Mouse (Mus musculus): ENCODE measurements around the gene Prss57.

Gene Prss57

DNA sequence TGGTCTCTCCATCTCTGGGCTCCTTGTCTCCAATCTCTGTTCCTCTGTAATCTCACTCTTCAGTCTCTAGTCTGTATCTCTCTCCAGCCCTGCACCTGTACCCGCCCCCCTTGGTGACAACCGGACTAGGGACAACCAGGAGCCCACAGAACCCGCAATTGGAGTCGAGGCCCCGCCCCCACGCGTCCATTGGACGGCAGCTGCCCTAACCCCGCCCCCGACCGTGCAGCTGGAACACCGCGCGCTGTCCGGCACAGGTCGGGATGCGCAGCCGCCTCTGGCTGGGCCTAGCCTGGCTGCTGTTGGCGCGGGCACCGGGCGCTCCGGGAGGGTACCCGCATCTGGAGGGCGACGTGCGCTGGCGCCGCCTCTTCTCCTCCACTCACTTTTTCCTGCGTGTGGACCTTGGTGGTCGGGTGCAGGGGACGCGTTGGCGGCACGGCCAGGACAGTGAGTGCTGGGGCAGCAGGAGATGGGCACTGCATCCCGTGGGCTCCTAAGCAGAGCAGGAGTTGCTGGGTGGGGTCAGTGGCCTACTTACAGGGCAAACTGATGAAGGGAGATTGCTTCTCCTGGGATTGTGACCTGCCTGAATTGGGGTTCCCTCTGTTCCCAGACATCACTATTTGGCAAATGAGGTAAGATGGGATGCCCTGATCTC, 35.8 kb downstream of the Prss57 start, which contains the start of gene Fgf22:
Fgf22 (plus strand) TSS at position 221 of the 661 bp plus-strand sequence.
- Histone ChIP-seq H3K4me1 (replicated peaks; ENCODE audit: low read depth, low read length) (peaks cover 47% of the 10 kb centered on the region), H3K27me3 (ENCODE audit: insufficient read depth, low read length) (peaks cover 13% of the 10 kb centered on the region; the same call in 1 of the 2 replicates), H3K36me3 (ENCODE audit: insufficient read depth, low read length) (peaks cover 31% of the 10 kb centered on the region), H3K9me3 (ENCODE audit: low read length) (no peaks in the 10 kb centered on the region), H3K4me3 (replicated peaks; ENCODE audit: low read length) (peak within 1 kb of the TSS; percentile 77)
- no peak for TF ChIP-seq NANOG (IDR thresholded peaks at IDR 0.05; ENCODE audit: borderline replicate concordance, low read length)
- TF ChIP-seq CTCF (conservative IDR thresholded peaks at IDR 0.05; ENCODE audit: low read length) = no peak
- TF ChIP-seq POU5F1 (IDR thresholded peaks at IDR 0.05; ENCODE audit: borderline replicate concordance, low read length) = no peak

DNA sequence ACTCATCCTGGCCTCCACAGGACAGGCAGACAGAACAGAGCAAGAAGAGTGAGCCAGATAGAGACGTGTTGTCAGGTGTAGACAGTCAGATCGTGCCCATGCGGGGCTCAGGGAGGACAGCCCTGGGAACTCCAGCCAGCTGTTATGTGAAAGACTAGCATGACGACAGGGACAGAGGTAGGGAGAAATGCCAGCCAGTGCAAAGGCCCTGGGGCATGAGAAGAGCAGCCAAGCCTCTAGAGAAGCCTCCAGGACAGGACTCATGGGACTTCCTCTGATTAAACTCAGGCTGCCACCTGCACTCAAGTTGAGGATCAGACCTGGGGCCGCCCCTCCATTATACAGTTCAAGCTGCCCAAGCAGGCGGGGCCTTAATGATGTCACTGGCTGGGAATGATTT, 42.3 kb downstream of the Prss57 start:
- H3K27me3 ChIP-seq (ENCODE audit: insufficient read depth, low read length) = no peaks in the 10 kb centered on the region
- peaks cover 48% of the 10 kb centered on the region for H3K4me1 ChIP-seq (replicated peaks; ENCODE audit: low read depth, low read length)
- TF ChIP-seq CTCF (conservative IDR thresholded peaks at IDR 0.05; ENCODE audit: low read length) (no peak), POU5F1 (IDR thresholded peaks at IDR 0.05; ENCODE audit: borderline replicate concordance, low read length) (no peak), NANOG (IDR thresholded peaks at IDR 0.05; ENCODE audit: borderline replicate concordance, low read length) (no peak)
- no peak overlapping the region for H3K4me3 ChIP-seq (replicated peaks; ENCODE audit: low read length)
- no peaks in the 10 kb centered on the region for H3K9me3 ChIP-seq (ENCODE audit: low read length)
- H3K36me3 ChIP-seq (ENCODE audit: insufficient read depth, low read length) = peaks cover 18% of the 10 kb centered on the region

DNA sequence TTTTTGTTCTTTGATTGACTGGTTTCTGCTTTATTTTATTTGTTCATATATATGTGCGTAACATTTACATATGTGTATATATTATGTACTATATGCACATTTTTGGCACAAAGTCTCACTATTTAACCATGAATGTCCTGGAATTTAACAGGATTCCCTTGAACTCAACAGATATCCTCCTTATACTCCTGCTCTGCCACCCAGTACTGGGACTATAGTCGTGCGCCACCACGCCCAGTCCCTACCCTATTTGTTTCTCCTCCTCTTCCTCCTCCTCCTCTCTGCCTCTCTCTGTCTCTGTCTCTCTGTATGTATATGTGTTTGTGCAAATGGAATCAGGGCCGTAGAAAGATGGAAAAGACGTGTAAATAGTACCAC, 44.0 kb downstream of the Prss57 start:
- H3K36me3 ChIP-seq (ENCODE audit: insufficient read depth, low read length) = peaks cover 36% of the 10 kb centered on the region
- TF ChIP-seq POU5F1 (IDR thresholded peaks at IDR 0.05; ENCODE audit: borderline replicate concordance, low read length) (no peak), CTCF (conservative IDR thresholded peaks at IDR 0.05; ENCODE audit: low read length) (no peak), NANOG (IDR thresholded peaks at IDR 0.05; ENCODE audit: borderline replicate concordance, low read length) (no peak)

DNA sequence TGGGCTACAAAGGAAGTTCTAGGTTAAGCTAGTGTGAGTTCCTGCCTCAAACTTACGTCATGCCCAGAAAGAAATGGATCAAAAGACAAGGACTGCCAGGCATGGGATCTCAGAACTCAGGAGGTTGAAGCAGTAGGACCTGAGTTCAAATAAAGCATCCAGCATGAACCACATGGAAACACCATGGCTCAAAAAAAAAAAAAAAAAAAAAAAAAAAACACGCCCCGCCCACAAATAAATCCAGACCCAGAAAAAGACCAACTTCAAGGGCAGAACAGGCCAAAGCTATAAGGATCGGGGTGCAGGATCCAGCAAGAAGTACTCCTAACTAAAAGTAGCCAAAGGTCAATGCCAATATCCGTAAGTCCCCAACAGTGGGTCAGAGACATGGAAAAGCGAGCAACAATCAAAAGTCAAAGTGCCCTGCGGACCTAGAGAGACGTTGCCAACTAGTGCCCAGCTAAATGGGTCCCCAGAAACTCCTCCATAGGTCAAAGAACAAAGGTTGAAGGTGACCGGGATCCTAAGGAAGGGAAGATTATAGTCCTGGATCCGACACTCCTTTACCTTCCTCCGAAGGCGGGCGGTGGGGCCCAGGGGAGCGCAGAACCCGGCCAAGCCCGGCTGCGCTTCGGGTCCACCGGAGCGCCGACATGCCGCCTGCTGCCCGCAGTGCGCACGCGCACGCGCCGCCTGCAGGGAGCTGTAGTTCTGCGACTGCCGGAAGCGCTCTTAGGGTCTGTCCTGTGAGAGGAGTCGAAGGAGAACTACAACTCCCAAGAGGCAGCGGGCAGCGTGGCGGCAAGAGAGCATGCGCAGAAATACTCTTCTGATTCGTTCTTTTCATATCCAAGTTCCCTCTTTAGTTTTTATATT, 44.6 kb downstream of the Prss57 start, which contains the start of gene Polrmt:
Polrmt (minus strand) TSS at position 684 of the 876 bp plus-strand sequence.
- peaks cover 42% of the 10 kb centered on the region for H3K36me3 ChIP-seq (ENCODE audit: insufficient read depth, low read length)
- no peak for TF ChIP-seq CTCF (conservative IDR thresholded peaks at IDR 0.05; ENCODE audit: low read length)
- no peak for TF ChIP-seq NANOG (IDR thresholded peaks at IDR 0.05; ENCODE audit: borderline replicate concordance, low read length)
- no peak for TF ChIP-seq POU5F1 (IDR thresholded peaks at IDR 0.05; ENCODE audit: borderline replicate concordance, low read length)

More for the DNA sequence above, 44.0 kb downstream of the Prss57 start:
- peak overlapping the region; percentile 89; the same call in 1 of the 2 replicates for H3K4me3 ChIP-seq (replicated peaks; ENCODE audit: low read length)
- peaks cover 15% of the 10 kb centered on the region for H3K9me3 ChIP-seq (ENCODE audit: low read length)
- H3K27me3 ChIP-seq (ENCODE audit: insufficient read depth, low read length) = no peaks in the 10 kb centered on the region
- H3K4me1 ChIP-seq (replicated peaks; ENCODE audit: low read depth, low read length) = peaks cover 51% of the 10 kb centered on the region

DNA sequence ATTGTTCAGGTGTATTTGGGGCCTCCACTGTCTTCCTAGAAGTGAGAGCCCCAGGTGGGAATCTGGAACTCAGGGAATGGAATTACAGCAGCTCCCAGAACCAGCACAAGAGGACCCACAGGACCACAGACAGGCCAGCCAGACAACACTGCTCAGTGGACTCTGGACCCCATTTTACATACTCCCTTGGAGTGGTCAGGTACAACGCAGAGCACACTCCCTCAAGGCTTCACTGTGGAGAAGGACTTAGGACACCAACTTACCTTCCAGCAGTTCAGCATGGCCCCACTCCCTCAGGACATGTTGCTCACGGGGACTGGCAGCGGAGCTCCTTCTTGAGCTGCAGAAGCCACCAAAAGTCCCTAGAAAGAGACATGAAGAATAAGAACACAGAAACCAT, 45.4 kb downstream of the Prss57 start:
- peak overlapping the region; percentile 89 for H3K4me3 ChIP-seq (replicated peaks; ENCODE audit: low read length)
- H3K27me3 ChIP-seq (ENCODE audit: insufficient read depth, low read length) = no peaks in the 10 kb centered on the region
- TF ChIP-seq CTCF (conservative IDR thresholded peaks at IDR 0.05; ENCODE audit: low read length) = no peak
- no peak for TF ChIP-seq POU5F1 (IDR thresholded peaks at IDR 0.05; ENCODE audit: borderline replicate concordance, low read length)
- no peak for TF ChIP-seq NANOG (IDR thresholded peaks at IDR 0.05; ENCODE audit: borderline replicate concordance, low read length)
- peaks cover 49% of the 10 kb centered on the region for H3K36me3 ChIP-seq (ENCODE audit: insufficient read depth, low read length)
- peaks cover 44% of the 10 kb centered on the region for H3K4me1 ChIP-seq (replicated peaks; ENCODE audit: low read depth, low read length)
- peaks cover 28% of the 10 kb centered on the region for H3K9me3 ChIP-seq (ENCODE audit: low read length)

More for the DNA sequence above, 44.6 kb downstream of the Prss57 start, which contains the start of gene Polrmt:
- Histone ChIP-seq H3K4me3 (replicated peaks; ENCODE audit: low read length) (peak within 1 kb of the TSS; percentile 89), H3K4me1 (replicated peaks; ENCODE audit: low read depth, low read length) (peaks cover 47% of the 10 kb centered on the region), H3K27me3 (ENCODE audit: insufficient read depth, low read length) (no peaks in the 10 kb centered on the region), H3K9me3 (ENCODE audit: low read length) (peaks cover 21% of the 10 kb centered on the region)

DNA sequence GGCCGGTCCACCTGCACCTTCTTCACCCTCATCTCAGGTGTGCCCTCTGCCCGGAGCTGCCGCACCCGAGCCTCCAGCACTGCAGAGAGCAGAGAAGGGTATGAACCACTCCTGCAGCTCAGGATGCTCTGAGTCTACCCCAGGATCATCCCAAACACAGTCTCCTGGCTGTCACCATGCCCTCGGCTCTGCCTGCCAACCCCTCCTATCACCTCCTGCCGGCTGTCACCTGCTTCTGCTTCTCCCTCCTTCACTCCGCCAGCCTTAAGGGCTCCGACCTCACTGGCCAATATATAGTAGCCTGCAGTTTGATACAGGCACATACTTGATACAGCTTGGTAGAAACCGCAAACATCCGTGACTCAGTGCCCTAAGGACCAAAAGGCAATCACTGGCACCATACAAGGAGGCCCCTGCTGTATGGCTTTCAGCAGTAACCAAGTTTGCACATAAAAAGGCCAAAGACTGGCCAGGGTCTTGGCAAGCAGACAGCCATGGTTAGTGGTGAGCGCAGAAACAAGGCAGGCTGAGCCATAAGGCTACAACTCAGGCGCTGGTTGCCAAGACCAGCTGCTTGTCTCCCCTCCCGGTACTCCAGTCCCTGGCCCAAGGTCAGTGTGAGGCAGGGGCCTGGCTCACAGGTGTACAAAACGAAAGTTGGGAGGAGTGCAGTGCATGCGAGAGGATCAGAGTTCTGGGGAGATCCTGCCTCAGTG, 47.0 kb downstream of the Prss57 start:
- no peaks in the 10 kb centered on the region for H3K27me3 ChIP-seq (ENCODE audit: insufficient read depth, low read length)
- no peak for TF ChIP-seq NANOG (IDR thresholded peaks at IDR 0.05; ENCODE audit: borderline replicate concordance, low read length)
- no peak for TF ChIP-seq CTCF (conservative IDR thresholded peaks at IDR 0.05; ENCODE audit: low read length)
- TF ChIP-seq POU5F1 (IDR thresholded peaks at IDR 0.05; ENCODE audit: borderline replicate concordance, low read length) = no peak
- H3K9me3 ChIP-seq (ENCODE audit: low read length) = peaks cover 44% of the 10 kb centered on the region
- no peak overlapping the region for H3K4me3 ChIP-seq (replicated peaks; ENCODE audit: low read length)
- peaks cover 33% of the 10 kb centered on the region for H3K4me1 ChIP-seq (replicated peaks; ENCODE audit: low read depth, low read length)
- H3K36me3 ChIP-seq (ENCODE audit: insufficient read depth, low read length) = peaks cover 65% of the 10 kb centered on the region

DNA sequence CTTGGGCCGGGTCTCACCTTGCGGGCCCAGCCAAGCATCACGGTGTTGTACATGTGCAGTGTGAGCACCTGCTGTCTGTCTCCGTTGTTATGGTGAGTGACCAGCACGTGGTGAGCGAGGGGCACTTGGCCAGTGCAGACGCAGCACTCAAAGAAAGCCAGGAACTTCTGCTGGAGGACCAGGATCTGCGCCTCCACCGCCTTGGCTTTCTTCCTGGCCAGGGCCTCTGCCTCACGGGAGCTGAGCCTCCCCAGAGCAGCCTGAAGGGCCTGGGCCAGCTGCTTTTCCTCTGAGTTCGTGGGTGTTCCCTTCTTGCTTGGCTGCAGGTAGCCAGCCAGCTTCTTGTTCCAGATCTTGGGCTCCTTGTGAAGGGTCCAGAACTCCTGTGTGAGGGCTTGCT, 47.6 kb downstream of the Prss57 start:
- H3K4me3 ChIP-seq (replicated peaks; ENCODE audit: low read length) = no peak overlapping the region
- peaks cover 28% of the 10 kb centered on the region for H3K4me1 ChIP-seq (replicated peaks; ENCODE audit: low read depth, low read length)
- H3K36me3 ChIP-seq (ENCODE audit: insufficient read depth, low read length) = peaks cover 72% of the 10 kb centered on the region
- no peaks in the 10 kb centered on the region for H3K27me3 ChIP-seq (ENCODE audit: insufficient read depth, low read length)
- peaks cover 51% of the 10 kb centered on the region for H3K9me3 ChIP-seq (ENCODE audit: low read length)
- no peak for TF ChIP-seq CTCF (conservative IDR thresholded peaks at IDR 0.05; ENCODE audit: low read length)
- TF ChIP-seq POU5F1 (IDR thresholded peaks at IDR 0.05; ENCODE audit: borderline replicate concordance, low read length) = no peak
- no peak for TF ChIP-seq NANOG (IDR thresholded peaks at IDR 0.05; ENCODE audit: borderline replicate concordance, low read length)

DNA sequence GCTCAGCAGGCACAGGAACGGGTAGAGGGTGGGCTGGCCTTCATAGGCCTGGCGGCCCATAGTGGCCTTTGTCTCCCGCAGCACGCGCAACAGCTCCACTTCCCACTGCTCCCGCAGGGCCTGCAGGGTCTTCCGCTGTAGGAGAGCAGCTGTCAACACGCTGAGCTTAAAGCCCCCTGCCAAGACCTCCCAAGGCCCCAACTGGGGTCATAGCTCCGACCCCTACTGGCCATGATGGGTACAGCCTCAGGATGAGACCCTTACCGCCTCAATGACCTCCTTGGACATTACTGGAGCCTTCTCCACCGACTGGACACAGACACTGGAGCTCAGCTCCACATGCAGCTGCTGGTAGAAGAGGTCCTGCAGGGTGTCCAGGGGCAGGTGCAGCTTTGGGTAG, 49.9 kb downstream of the Prss57 start:
- peaks cover 25% of the 10 kb centered on the region for H3K4me1 ChIP-seq (replicated peaks; ENCODE audit: low read depth, low read length)

More for the DNA sequence above, 49.9 kb downstream of the Prss57 start:
- peaks cover 93% of the 10 kb centered on the region for H3K36me3 ChIP-seq (ENCODE audit: insufficient read depth, low read length)
- TF ChIP-seq NANOG (IDR thresholded peaks at IDR 0.05; ENCODE audit: borderline replicate concordance, low read length) (no peak), CTCF (conservative IDR thresholded peaks at IDR 0.05; ENCODE audit: low read length) (peak; percentile 29; the same call in 1 of the 2 replicates)
- peak overlapping the region; percentile 39 for H3K4me3 ChIP-seq (replicated peaks; ENCODE audit: low read length)
- H3K9me3 ChIP-seq (ENCODE audit: low read length) = peaks cover 72% of the 10 kb centered on the region
- no peaks in the 10 kb centered on the region for H3K27me3 ChIP-seq (ENCODE audit: insufficient read depth, low read length)
